Comparison of ENCODE assay signal across 15 mouse cellular contexts in genomic region chr17:71290486-71291410, GRCm38 (mm10). TPM values are rescaled to one million over a fixed set of nuclear protein-coding genes. Genes with fewer than 3 reads are reported as not detected.
DNase-seq lines count a peak whose midpoint lies in the region; ATAC-seq and TF ChIP-seq lines count a peak whose summit lies in the region.
"Had no signal": no experiment of that assay in that cellular context is flagged by ENCODE, and none has a peak within 500 bp of the region (broad histone marks: within the 10 kb centered on the region; RNA-seq: fewer than 3 reads in every experiment).

No protein-coding gene starts in this region.

- no peak for ATAC-seq in megakaryocyte, adult 5-6 weeks (ENCODE audit: poor library complexity, severe bottlenecking)
- ATAC-seq in heart, postnatal 0 days (ENCODE audit: insufficient read depth, low read depth): no peak
- ATAC-seq in midbrain, embryonic 14.5 days (ENCODE audit: low FRiP score, low TSS enrichment): no peak

- H3K4me2 ChIP-seq in heart, postnatal 0 days (ENCODE audit: low read depth, low read length): no peak overlapping the region
- no peak overlapping the region for H3K4me2 ChIP-seq in midbrain, embryonic 14.5 days (ENCODE audit: low read length)
- H3K4me2 ChIP-seq: hindbrain, embryonic 12.5 days; kidney, embryonic 15.5 days had no signal

- peaks cover 75% of the 10 kb centered on the region for H3K4me1 ChIP-seq in heart, embryonic 10.5 days
- peaks cover 96% of the 10 kb centered on the region for H3K4me1 ChIP-seq in megakaryocyte, embryonic 14.5 days
- peaks cover 64% of the 10 kb centered on the region for H3K4me1 ChIP-seq in heart, postnatal 0 days (ENCODE audit: control insufficient read depth, insufficient read depth)
- no peaks in the 10 kb centered on the region for H3K4me1 ChIP-seq in midbrain, embryonic 14.5 days (ENCODE audit: control insufficient read depth, insufficient read depth, low read length)
- H3K4me1 ChIP-seq: hindbrain, embryonic 12.5 days; kidney, embryonic 15.5 days had no signal

- H3K9ac ChIP-seq in heart, postnatal 0 days (replicated peaks; ENCODE audit: low read depth, low read length): no peak overlapping the region
- no peak overlapping the region for H3K9ac ChIP-seq in midbrain, embryonic 14.5 days (replicated peaks; ENCODE audit: low read length)
- H3K9ac ChIP-seq: hindbrain, embryonic 12.5 days; kidney, embryonic 15.5 days had no signal

- TF ChIP-seq CTCF in heart, postnatal 0 days (IDR thresholded peaks at IDR 0.05; ENCODE audit: low read depth): no peak

- no peaks in the 10 kb centered on the region for H3K9me3 ChIP-seq in heart, embryonic 10.5 days
- H3K9me3 ChIP-seq in megakaryocyte, embryonic 14.5 days: no peaks in the 10 kb centered on the region
- H3K9me3 ChIP-seq in heart, postnatal 0 days (replicated peaks; ENCODE audit: control insufficient read depth, low read length): no peaks in the 10 kb centered on the region
- H3K9me3 ChIP-seq in midbrain, embryonic 14.5 days (ENCODE audit: control insufficient read depth, low read length): no peaks in the 10 kb centered on the region
- H3K9me3 ChIP-seq: forebrain, embryonic 10.5 days; G1E; hindbrain, embryonic 12.5 days; kidney, embryonic 15.5 days had no signal

- peak; percentile 90 for DNase-seq in heart, embryonic 10.5 days (ENCODE audit: low spot score)
- DNase-seq in heart, adult 9 months (ENCODE audit: low spot score in 2 of 2): no peak
- no peak for DNase-seq in heart, postnatal 0 days (ENCODE audit: low spot score)
- peak; percentile 49 to 50 for DNase-seq in spleen, postnatal 36 days (ENCODE audit: low spot score in 2 of 2)
- DNase-seq in frontal cortex, adult 2 months (ENCODE audit: extremely low spot score in 1 of 2, low spot score in 1 of 2): no peak
- DNase-seq in midbrain, embryonic 14.5 days: no peak
- DNase-seq: B cell, adult 2 months; layer of hippocampus, postnatal 36 days; thymus, adult 2 months had no signal

- H3K4me3 ChIP-seq in heart, embryonic 10.5 days: peak overlapping the region; percentile 27
- H3K4me3 ChIP-seq in megakaryocyte, embryonic 14.5 days (replicated peaks): peak overlapping the region; percentile 71
- H3K4me3 ChIP-seq in heart, postnatal 0 days (ENCODE audit: low read depth, low read length): no peak overlapping the region
- no peak overlapping the region for H3K4me3 ChIP-seq in midbrain, embryonic 14.5 days (replicated peaks; ENCODE audit: low read depth, low read length)
- H3K4me3 ChIP-seq: forebrain, embryonic 10.5 days; hindbrain, embryonic 12.5 days; kidney, embryonic 15.5 days had no signal

- 0 out of 2 replicates have a peak, but pooled peaks cover 6% of the 10 kb centered on the region for H3K36me3 ChIP-seq in heart, embryonic 10.5 days
- peaks cover 40% of the 10 kb centered on the region for H3K36me3 ChIP-seq in megakaryocyte, embryonic 14.5 days (replicated peaks; ENCODE audit: low read length)
- H3K36me3 ChIP-seq in heart, postnatal 0 days (replicated peaks; ENCODE audit: control insufficient read depth, insufficient read depth, low read length): no peaks in the 10 kb centered on the region
- no peaks in the 10 kb centered on the region for H3K36me3 ChIP-seq in midbrain, embryonic 14.5 days (ENCODE audit: control insufficient read depth, insufficient read depth, low read length)
- H3K36me3 ChIP-seq: hindbrain, embryonic 12.5 days; kidney, embryonic 15.5 days had no signal

- no peaks in the 10 kb centered on the region for H3K27me3 ChIP-seq in heart, embryonic 10.5 days (ENCODE audit: insufficient read depth, poor library complexity, severe bottlenecking)
- no peaks in the 10 kb centered on the region for H3K27me3 ChIP-seq in megakaryocyte, embryonic 14.5 days (replicated peaks)
- H3K27me3 ChIP-seq in heart, postnatal 0 days (ENCODE audit: control insufficient read depth, insufficient read depth, low read length): no peaks in the 10 kb centered on the region
- no peaks in the 10 kb centered on the region for H3K27me3 ChIP-seq in midbrain, embryonic 14.5 days (ENCODE audit: control insufficient read depth, insufficient read depth, low read length)
- H3K27me3 ChIP-seq: hindbrain, embryonic 12.5 days; kidney, embryonic 15.5 days had no signal

- H3K27ac ChIP-seq in heart, embryonic 10.5 days: peak overlapping the region; percentile 83
- peak overlapping the region; percentile 55; the same call in 1 of the 2 replicates for H3K27ac ChIP-seq in heart, postnatal 0 days (ENCODE audit: low read depth)
- no peak overlapping the region for H3K27ac ChIP-seq in midbrain, embryonic 14.5 days (replicated peaks; ENCODE audit: low read depth, low read length)
- H3K27ac ChIP-seq: hindbrain, embryonic 12.5 days; kidney, embryonic 15.5 days had no signal

- no peak for TF ChIP-seq EP300 in heart, postnatal 0 days (IDR thresholded peaks at IDR 0.05; ENCODE audit: low read depth)

- WGBS in heart, embryonic 10.5 days: 37% methylated on average over 7 of the region's 7 CpGs
- 33% methylated on average over 7 of the region's 7 CpGs for WGBS in heart, postnatal 0 days
- 87% methylated on average over 7 of the region's 7 CpGs for WGBS in midbrain, embryonic 14.5 days

RNA-seq across cellular contexts. Expression of gene Emilin2, which starts 21.0 kb away (rescaled TPM):
- polyA plus RNA-seq in heart, embryonic 10.5 days (2016; fragmentation: Nextera tagmentation; extraction: Ambion mirVana): 66.9 and 119 TPM in 2 replicates
- 133 and 271 TPM in 2 replicates for polyA plus RNA-seq in megakaryocyte, embryonic 14.5 days (2012; ENCODE audit: insufficient read depth, low replicate concordance)
- total RNA-seq in megakaryocyte, adult 5-6 weeks (2015): 152 and 159 TPM in 2 replicates
- total RNA-seq in megakaryocyte, adult 5-6 weeks (2017): 244 and 250 TPM in 2 replicates
- 86.4 and 107 TPM in 2 replicates for total RNA-seq in heart, postnatal 0 days (2014; rRNA removed; ENCODE audit: low replicate concordance)
- polyA plus RNA-seq in heart, postnatal 0 days (2015; fragmentation: Nextera tagmentation; extraction: Ambion mirVana): 58.5 and 65.3 TPM in 2 replicates
- polyA plus RNA-seq in frontal cortex, adult 2 months (2012; rRNA removed): 1.4 and 1.6 TPM in 2 replicates
- 0.54 and 1.8 TPM in 2 replicates for polyA plus RNA-seq in midbrain, embryonic 14.5 days (2014; fragmentation: Nextera tagmentation; extraction: Ambion mirVana)

Comparison
In these comparisons a context has a peak if more than half of its experiments do, and no peak if none do; other contexts are left out.
1. DNase-seq: peak in heart, embryonic 10.5 days (single experiment) and spleen, postnatal 36 days (2 of 2); none in heart, adult 9 months (0 of 2), heart, postnatal 0 days (single experiment), frontal cortex, adult 2 months (0 of 2) and midbrain, embryonic 14.5 days (single experiment).
2. H3K4me3 ChIP-seq: peak in heart, embryonic 10.5 days (single experiment) and megakaryocyte, embryonic 14.5 days (single experiment); none in heart, postnatal 0 days (single experiment) and midbrain, embryonic 14.5 days (single experiment).
3. RNA of gene Emilin2, which starts 21.0 kb away (polyA plus RNA-seq): 133 to 271 TPM in megakaryocyte, embryonic 14.5 days, 66.9 to 119 TPM in heart, embryonic 10.5 days and 58.5 to 65.3 TPM in heart, postnatal 0 days; 0.54 to 1.8 TPM in midbrain, embryonic 14.5 days and 1.4 to 1.6 TPM in frontal cortex, adult 2 months; every median in the first group is over 10 times any median in the second.